Mouse (Mus musculus) heart, embryonic 16.5 days (tissue): ENCODE data around the gene Slit3. TPM values are rescaled to one million over a fixed set of nuclear protein-coding genes. Genes with fewer than 3 reads are reported as not detected.

Experiments used
- ATAC-seq: fragments of 200-750 bp; cut with Nextera tagmentation; replicated peaks from 2 replicates; pipeline ENCODE4 v1.8.0; 2017; ENCODE audit warnings: moderate number of reproducible peaks; ENCODE audit not compliant: insufficient read depth, low FRiP score; ENCODE audit errors: extremely low read depth
- H3K27ac ChIP-seq: fragments of 300-500 bp; sonication (generic); 2 replicates; pipeline ENCODE4 v1.5.1; 2014; ENCODE audit warnings: mild to moderate bottlenecking, low read length, control low read depth, moderate library complexity
- H3K27me3 ChIP-seq: fragments of 300-500 bp; sonication (generic); 2 replicates; pipeline ENCODE4 v1.6.1; 2014; ENCODE audit warnings: low read length, mixed read lengths; ENCODE audit not compliant: control insufficient read depth, insufficient read depth
- H3K36me3 ChIP-seq: fragments of 300-500 bp; sonication (generic); 2 replicates; pipeline ENCODE4 v1.6.1; 2014; ENCODE audit not compliant: control insufficient read depth, insufficient read depth
- H3K4me1 ChIP-seq: fragments of 300-500 bp; sonication (generic); 2 replicates; pipeline ENCODE4 v1.6.1; 2014; ENCODE audit warnings: low read length, mixed read lengths; ENCODE audit not compliant: control insufficient read depth, insufficient read depth
- H3K4me2 ChIP-seq: fragments of 300-500 bp; sonication (generic); 2 replicates; pipeline ENCODE4 v1.6.1; 2014; ENCODE audit warnings: low read depth, mild to moderate bottlenecking, control low read depth, low read length
- H3K4me3 ChIP-seq: fragments of 300-500 bp; sonication (generic); 2 replicates; pipeline ENCODE4 v1.5.1; 2014; ENCODE audit warnings: mild to moderate bottlenecking, control low read depth, low read length
- H3K9ac ChIP-seq: fragments of 300-500 bp; sonication (generic); 2 replicates; pipeline ENCODE4 v1.6.1; 2014; ENCODE audit warnings: low read length, control low read depth
- H3K9me3 ChIP-seq: fragments of 300-500 bp; sonication (generic); replicated peaks from 2 replicates; pipeline ENCODE4 v1.6.1; 2016; ENCODE audit warnings: low read length; ENCODE audit not compliant: control insufficient read depth
- WGBS: fragments of 180-500 bp; shearing (Covaris S2); extraction: QIAGEN DNeasy Blood & Tissue Kit; methylation state at CpG from one replicate; pipeline ENCODE4 v1.1.7; 2014; 5-methylcytosine and 5-hydroxymethylcytosine counted together
- polyA plus RNA-seq: library from polyadenylated mRNA; unstranded; fragments of >200 nt; fragmentation: Nextera tagmentation; extraction: Ambion mirVana; gene quantifications from 2 replicates; pipeline ENCODE4 v1.2.1, GENCODE M21; 2015

The Slit3 gene
- polyA plus RNA-seq, 1 experiment from 2014 or later = 7.8 TPM

- no peaks in the 10 kb centered on the region for H3K9me3 ChIP-seq
- H3K27ac ChIP-seq = no peak overlapping the region
- H3K36me3 ChIP-seq = no peaks in the 10 kb centered on the region
- WGBS = 60% methylated on average over 6 of the region's 6 CpGs
- no peak for ATAC-seq
- H3K4me2 ChIP-seq = no peak overlapping the region
- H3K4me3 ChIP-seq = no peak overlapping the region
- no peaks in the 10 kb centered on the region for H3K4me1 ChIP-seq
- no peak overlapping the region for H3K9ac ChIP-seq
- no peaks in the 10 kb centered on the region for H3K27me3 ChIP-seq
Measured at GRCm38 (mm10) chr11:35535027-35535426, 414.0 kb downstream of the Slit3 start.

GRCm38 (mm10) chr11:35537128-35538088, 416.4 kb downstream of the Slit3 start:
- ATAC-seq = no peak
- no peaks in the 10 kb centered on the region for H3K36me3 ChIP-seq
- 50% methylated on average over 18 of the region's 18 CpGs for WGBS
- no peak overlapping the region for H3K4me3 ChIP-seq
- H3K27me3 ChIP-seq = no peaks in the 10 kb centered on the region; the same call in 1 of the 2 replicates
- no peak overlapping the region for H3K9ac ChIP-seq
- no peak overlapping the region for H3K4me2 ChIP-seq
- no peak overlapping the region for H3K27ac ChIP-seq
- H3K9me3 ChIP-seq = no peaks in the 10 kb centered on the region
- H3K4me1 ChIP-seq = no peaks in the 10 kb centered on the region

GRCm38 (mm10) chr11:35542731-35543130, 421.7 kb downstream of the Slit3 start:
- Histone ChIP-seq H3K27ac (no peak overlapping the region), H3K4me2 (no peak overlapping the region), H3K9ac (no peak overlapping the region), H3K9me3 (no peaks in the 10 kb centered on the region), H3K4me3 (no peak overlapping the region), H3K27me3 (peaks cover 9% of the 10 kb centered on the region), H3K36me3 (no peaks in the 10 kb centered on the region), H3K4me1 (no peaks in the 10 kb centered on the region)
- no peak for ATAC-seq
- 86% methylated on average over 10 of the region's 10 CpGs for WGBS

- Histone ChIP-seq H3K9me3 (no peaks in the 10 kb centered on the region), H3K36me3 (no peaks in the 10 kb centered on the region), H3K4me3 (peak overlapping the region; percentile 24), H3K9ac (no peak overlapping the region), H3K27me3 (peaks cover 9% of the 10 kb centered on the region), H3K4me1 (no peaks in the 10 kb centered on the region), H3K27ac (no peak overlapping the region), H3K4me2 (peak overlapping the region; percentile 49)
- ATAC-seq = no peak
- WGBS = 44% methylated on average over 31 of the region's 31 CpGs
Measured at GRCm38 (mm10) chr11:35544112-35545064, 423.4 kb downstream of the Slit3 start.

GRCm38 (mm10) chr11:35546081-35546822, 425.2 kb downstream of the Slit3 start:
- no peaks in the 10 kb centered on the region for H3K9me3 ChIP-seq
- peaks cover 9% of the 10 kb centered on the region for H3K27me3 ChIP-seq
- no peak overlapping the region for H3K4me2 ChIP-seq
- no peak overlapping the region for H3K27ac ChIP-seq
- H3K4me3 ChIP-seq = no peak overlapping the region
- ATAC-seq = no peak
- H3K9ac ChIP-seq = no peak overlapping the region
- 50% methylated on average over 7 of the region's 7 CpGs for WGBS
- no peaks in the 10 kb centered on the region for H3K4me1 ChIP-seq
- H3K36me3 ChIP-seq = no peaks in the 10 kb centered on the region

GRCm38 (mm10) chr11:35550036-35550435, 429.0 kb downstream of the Slit3 start:
- Histone ChIP-seq H3K9me3 (no peaks in the 10 kb centered on the region), H3K4me3 (no peak overlapping the region), H3K4me2 (no peak overlapping the region), H3K36me3 (no peaks in the 10 kb centered on the region), H3K27me3 (peaks cover 2% of the 10 kb centered on the region), H3K4me1 (no peaks in the 10 kb centered on the region), H3K9ac (no peak overlapping the region), H3K27ac (no peak overlapping the region)
- no peak for ATAC-seq
- WGBS = 77% methylated on average over 9 of the region's 9 CpGs

- no peak for ATAC-seq
- Histone ChIP-seq H3K4me1 (no peaks in the 10 kb centered on the region), H3K4me2 (no peak overlapping the region), H3K27ac (no peak overlapping the region), H3K27me3 (no peaks in the 10 kb centered on the region), H3K36me3 (no peaks in the 10 kb centered on the region), H3K9ac (no peak overlapping the region), H3K9me3 (no peaks in the 10 kb centered on the region), H3K4me3 (no peak overlapping the region)
- 74% methylated on average over 11 of the region's 11 CpGs for WGBS
Measured at GRCm38 (mm10) chr11:35556192-35556591, 435.2 kb downstream of the Slit3 start.

GRCm38 (mm10) chr11:35557476-35557875, 436.5 kb downstream of the Slit3 start:
- H3K4me2 ChIP-seq = no peak overlapping the region
- H3K9ac ChIP-seq = no peak overlapping the region
- no peaks in the 10 kb centered on the region for H3K4me1 ChIP-seq
- H3K9me3 ChIP-seq = no peaks in the 10 kb centered on the region
- 76% methylated on average over 8 of the region's 8 CpGs for WGBS
- no peak overlapping the region for H3K27ac ChIP-seq
- no peak overlapping the region for H3K4me3 ChIP-seq
- no peak for ATAC-seq
- H3K36me3 ChIP-seq = no peaks in the 10 kb centered on the region
- H3K27me3 ChIP-seq = peaks cover 6% of the 10 kb centered on the region; the same call in 1 of the 2 replicates
